Mouse (Mus musculus) urinary bladder, postnatal 4 days (tissue): ENCODE measurements around the gene Eno2.

Source experiments
- DNase-seq, 2 experiments: peaks; one replicate each; pipeline ENCODE4 v3.0.0; 2021 to 2022; ENCODE audit warnings: low spot score in 2 of 2

Eno2 gene

DNA sequence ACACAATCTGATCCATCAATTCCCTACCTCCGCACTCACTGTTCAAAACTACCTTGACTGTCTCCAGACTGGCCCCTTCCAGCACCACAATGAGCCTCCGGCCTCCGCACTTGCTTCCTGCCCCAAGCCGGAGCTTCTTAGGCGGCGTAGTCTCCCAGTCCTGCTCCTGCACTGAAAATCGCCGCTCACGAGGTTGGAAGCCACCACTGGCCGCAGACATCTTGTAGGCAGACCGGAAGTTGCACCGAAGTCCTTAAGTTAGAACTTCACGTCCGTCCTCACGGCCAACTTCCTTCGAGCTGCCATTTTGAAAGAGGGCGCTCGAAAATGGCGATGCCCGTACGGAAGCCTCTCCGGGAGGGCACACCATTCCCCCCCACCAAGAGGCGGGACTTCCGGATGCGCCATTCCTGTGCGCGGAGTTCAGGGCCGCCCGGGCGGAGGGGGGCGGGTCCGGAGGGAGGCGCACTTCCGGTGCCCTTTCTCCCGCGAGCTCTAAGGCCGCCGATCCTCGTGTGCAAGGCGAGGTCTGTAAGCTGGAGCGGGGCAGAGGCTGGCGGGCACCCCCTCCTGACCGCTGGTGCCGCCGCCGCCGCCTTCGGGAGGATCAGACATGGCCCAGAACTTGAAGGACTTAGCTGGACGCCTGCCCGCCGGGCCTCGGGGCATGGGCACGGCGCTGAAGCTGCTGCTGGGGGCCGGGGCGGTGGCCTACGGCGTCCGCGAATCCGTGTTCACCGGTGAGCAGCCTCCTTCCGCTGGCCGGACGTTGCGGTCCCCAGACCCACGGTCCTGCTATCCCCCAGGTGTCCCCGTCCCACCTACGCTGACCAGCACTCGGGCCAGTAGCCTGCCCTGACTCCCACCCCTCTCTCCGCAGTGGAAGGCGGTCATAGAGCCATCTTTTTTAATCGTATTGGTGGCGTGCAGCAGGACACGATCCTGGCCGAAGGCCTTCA lies 57.4 kb downstream of the Eno2 start, which contains the start of the genes Emg1 and Phb2:
Gene Emg1 (minus strand): TSS at position 355 of the 959 bp plus-strand sequence.
Gene Phb2 (plus strand): TSS at position 513 of the 959 bp plus-strand sequence.
- peak; percentile 97 to 98 for DNase-seq
